Comparison of ENCODE assay signal across 12 mouse cellular contexts in the genomic region with DNA sequence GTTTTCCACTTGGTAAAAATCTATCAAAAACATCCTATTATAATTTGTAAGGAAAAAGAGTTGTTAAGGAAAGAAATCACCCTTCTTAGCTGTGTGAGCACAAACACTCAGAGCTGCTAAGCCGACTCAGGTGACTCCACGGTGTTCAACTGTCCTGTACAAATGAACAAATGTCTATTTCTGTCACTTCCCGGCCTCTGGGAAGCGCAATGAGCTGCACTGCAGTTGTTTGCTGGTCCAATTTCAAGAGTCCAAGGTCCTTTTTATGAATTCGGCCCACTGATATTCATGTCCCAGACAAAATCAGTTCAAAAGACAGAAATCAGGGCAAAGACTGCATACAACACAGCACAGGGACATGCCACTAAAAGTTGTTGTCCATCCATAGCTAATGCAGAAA. TPM values are rescaled to one million over a fixed set of nuclear protein-coding genes. Genes with fewer than 3 reads are reported as not detected.
"Had no signal": no experiment of that assay in that cellular context is flagged by ENCODE, and none has a peak within 500 bp of the region (broad histone marks: within the 10 kb centered on the region; RNA-seq: fewer than 3 reads in every experiment).

No protein-coding gene starts in this region.

RNA-seq across cellular contexts. Expression of a gene that starts 12.4 kb away (rescaled TPM):
- total RNA-seq: megakaryocyte, adult 5-6 weeks had no signal
- polyA plus RNA-seq: midbrain, embryonic 10.5 days; midbrain, embryonic 12.5 days; midbrain, embryonic 14.5 days; midbrain, embryonic 16.5 days; neural tube, embryonic 11.5 days; neural tube, embryonic 13.5 days; thymus, postnatal 0 days had no signal

RNA-seq across cellular contexts. Expression of a gene that starts 46.3 kb away (rescaled TPM):
- total RNA-seq: megakaryocyte-erythroid progenitor cell, adult 5-6 weeks had no signal
- polyA plus RNA-seq: midbrain, embryonic 10.5 days; midbrain, embryonic 12.5 days; midbrain, embryonic 14.5 days; midbrain, embryonic 16.5 days; myocyte; neural tube, embryonic 11.5 days; neural tube, embryonic 13.5 days; neural tube, embryonic 15.5 days; stomach, embryonic 14.5 days; thymus, postnatal 0 days had no signal
